Mouse (Mus musculus) kidney, embryonic 16.5 days (tissue): ENCODE data around the gene Exoc2. TPM values are rescaled to one million over a fixed set of nuclear protein-coding genes. Genes with fewer than 3 reads are reported as not detected.

Experiments
- ATAC-seq: fragments of 200-750 bp; cut with Nextera tagmentation; 2 replicates; pipeline ENCODE4 v1.8.0; 2017; ENCODE audit warnings: moderate TSS enrichment; ENCODE audit not compliant: low FRiP score, low TSS enrichment
- H3K27ac ChIP-seq: fragments of 300-500 bp; sonication (generic); 2 replicates; pipeline ENCODE4 v1.5.1; 2014; ENCODE audit warnings: low read length
- H3K27me3 ChIP-seq: fragments of 300-500 bp; sonication (generic); 2 replicates; pipeline ENCODE4 v1.6.1; 2014; ENCODE audit warnings: low read length, control low read depth, mixed read lengths; ENCODE audit not compliant: insufficient read depth
- H3K36me3 ChIP-seq: fragments of 300-500 bp; sonication (generic); 2 replicates; pipeline ENCODE4 v1.6.1; 2014; ENCODE audit warnings: low read length, control low read depth, mixed read lengths; ENCODE audit not compliant: insufficient read depth
- H3K4me1 ChIP-seq: fragments of 300-500 bp; sonication (generic); 2 replicates; pipeline ENCODE4 v1.6.1; 2014; ENCODE audit warnings: low read length, control low read depth, mixed read lengths; ENCODE audit not compliant: insufficient read depth
- H3K4me2 ChIP-seq: fragments of 300-500 bp; sonication (generic); replicated peaks from 2 replicates; pipeline ENCODE4 v1.6.1; 2014; ENCODE audit warnings: low read depth, low read length
- H3K4me3 ChIP-seq: fragments of 300-500 bp; sonication (generic); 2 replicates; pipeline ENCODE4 v1.5.1; 2014; ENCODE audit warnings: mild to moderate bottlenecking, low read length
- H3K9ac ChIP-seq: fragments of 300-500 bp; sonication (generic); replicated peaks from 2 replicates; pipeline ENCODE4 v1.6.1; 2014; ENCODE audit warnings: low read length
- H3K9me3 ChIP-seq: fragments of 300-500 bp; sonication (generic); 2 replicates; pipeline ENCODE4 v1.6.1; 2016; ENCODE audit warnings: low read length, control low read depth
- WGBS: fragments of 180-500 bp; shearing (Covaris S2); extraction: QIAGEN DNeasy Blood & Tissue Kit; methylation state at CpG from one replicate; pipeline ENCODE4 v1.1.7; 2014; 5-methylcytosine and 5-hydroxymethylcytosine counted together
- polyA plus RNA-seq: library from polyadenylated mRNA; unstranded; fragments of >200 nt; fragmentation: Nextera tagmentation; extraction: Ambion mirVana; gene quantifications from 2 replicates; pipeline ENCODE4 v1.2.1, GENCODE M21; 2015

Exoc2 gene
- polyA plus RNA-seq, 1 experiment from 2014 or later, result 28.1 TPM

- Histone ChIP-seq H3K4me2 (no peak overlapping the region), H3K4me3 (no peak overlapping the region), H3K36me3 (no peaks in the 10 kb centered on the region), H3K27me3 (no peaks in the 10 kb centered on the region), H3K4me1 (0 out of 2 replicates have a peak, but pooled peaks cover 6% of the 10 kb centered on the region), H3K9me3 (no peaks in the 10 kb centered on the region), H3K27ac (no peak overlapping the region), H3K9ac (no peak overlapping the region)
- ATAC-seq, result no peak
These were observed 60.1 kb downstream of the Exoc2 start for GRCm38 (mm10) chr13:30913757-30914156.

- Histone ChIP-seq H3K4me3 (no peak overlapping the region), H3K27me3 (no peaks in the 10 kb centered on the region), H3K27ac (no peak overlapping the region), H3K4me1 (0 out of 2 replicates have a peak, but pooled peaks cover 6% of the 10 kb centered on the region), H3K4me2 (no peak overlapping the region), H3K9ac (no peak overlapping the region), H3K36me3 (no peaks in the 10 kb centered on the region), H3K9me3 (no peaks in the 10 kb centered on the region)
- WGBS, result 7% methylated on average over 4 of the region's 4 CpGs
- ATAC-seq, result peak; percentile 57
These were observed 60.9 kb downstream of the Exoc2 start for GRCm38 (mm10) chr13:30913028-30913427.

DNA sequence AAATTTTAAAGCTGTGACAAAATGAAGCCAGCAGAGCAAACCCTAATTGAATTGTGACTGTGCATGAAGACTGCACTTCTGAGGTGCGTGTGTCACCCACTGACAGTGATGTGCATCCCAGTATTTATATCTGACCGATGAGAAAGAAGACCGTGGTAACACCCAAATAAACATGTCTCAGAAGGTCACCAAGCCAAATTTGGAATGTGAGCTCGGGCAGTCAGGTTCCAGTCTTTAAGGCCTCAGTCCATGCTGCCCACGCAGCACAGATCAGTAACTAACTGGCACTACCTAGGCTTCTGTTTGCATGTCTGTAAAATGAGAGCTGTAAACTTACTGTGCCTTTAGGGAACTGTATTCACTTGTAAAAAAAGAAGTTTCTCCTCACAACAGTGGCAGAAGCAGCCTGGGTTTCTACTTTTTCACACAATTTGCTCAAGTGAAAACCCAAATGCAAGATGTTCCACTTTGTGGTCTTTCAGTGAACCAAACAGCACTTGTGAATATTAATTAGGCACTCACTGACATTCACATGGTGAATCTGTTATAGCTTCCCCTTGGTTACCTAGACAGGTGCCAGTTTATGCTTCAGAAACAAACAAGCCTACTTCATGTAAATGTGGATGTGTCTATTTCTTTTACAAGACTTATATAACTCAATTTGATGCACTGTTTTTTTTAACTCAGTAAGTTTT, 61.8 kb downstream of the Exoc2 start:
- H3K4me3 ChIP-seq, result no peak overlapping the region
- H3K9me3 ChIP-seq, result no peaks in the 10 kb centered on the region
- no peak overlapping the region for H3K9ac ChIP-seq
- ATAC-seq, result no peak
- H3K27ac ChIP-seq, result no peak overlapping the region
- H3K4me2 ChIP-seq, result no peak overlapping the region
- 52% methylated on average over 5 of the region's 5 CpGs for WGBS
- H3K27me3 ChIP-seq, result no peaks in the 10 kb centered on the region
- H3K36me3 ChIP-seq, result no peaks in the 10 kb centered on the region
- 0 out of 2 replicates have a peak, but pooled peaks cover 6% of the 10 kb centered on the region for H3K4me1 ChIP-seq

- no peak overlapping the region for H3K27ac ChIP-seq
- WGBS, result 82% methylated on average over 5 of the region's 5 CpGs
These were observed 63.0 kb downstream of the Exoc2 start for GRCm38 (mm10) chr13:30910889-30911288.

DNA sequence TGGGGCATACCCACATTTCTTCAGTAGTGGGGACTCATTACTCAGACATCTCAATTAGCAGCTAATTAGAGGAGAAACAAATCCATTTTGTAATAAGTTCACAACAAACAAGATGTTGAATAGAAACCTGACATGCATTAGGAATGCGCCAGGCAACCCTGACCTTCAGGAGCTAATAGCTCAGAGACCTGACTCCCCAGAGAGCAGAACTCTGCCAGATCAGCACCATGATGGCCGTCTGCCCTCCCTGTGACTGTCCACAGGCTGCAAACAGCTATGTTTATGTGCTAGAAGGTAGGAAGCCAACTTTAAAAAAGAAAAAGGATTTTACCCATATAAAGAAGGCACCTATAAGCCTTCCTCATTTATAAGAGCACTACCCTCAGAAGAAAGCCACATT, 71.6 kb downstream of the Exoc2 start:
- no peak overlapping the region for H3K9ac ChIP-seq
- no peaks in the 10 kb centered on the region for H3K4me1 ChIP-seq
- no peak overlapping the region for H3K4me2 ChIP-seq
- ATAC-seq, result no peak
- H3K36me3 ChIP-seq, result peaks cover 4% of the 10 kb centered on the region; the same call in 1 of the 2 replicates
- H3K27me3 ChIP-seq, result no peaks in the 10 kb centered on the region
- H3K27ac ChIP-seq, result no peak overlapping the region
- no peak overlapping the region for H3K4me3 ChIP-seq
- no peaks in the 10 kb centered on the region for H3K9me3 ChIP-seq
- WGBS, result 71% methylated on average over 2 of the region's 2 CpGs

More at GRCm38 (mm10) chr13:30910889-30911288, 63.0 kb downstream of the Exoc2 start:
- Histone ChIP-seq H3K9me3 (no peaks in the 10 kb centered on the region), H3K4me2 (no peak overlapping the region), H3K4me1 (0 out of 2 replicates have a peak, but pooled peaks cover 6% of the 10 kb centered on the region), H3K36me3 (no peaks in the 10 kb centered on the region), H3K9ac (no peak overlapping the region), H3K27me3 (no peaks in the 10 kb centered on the region), H3K4me3 (no peak overlapping the region)
- no peak for ATAC-seq

DNA sequence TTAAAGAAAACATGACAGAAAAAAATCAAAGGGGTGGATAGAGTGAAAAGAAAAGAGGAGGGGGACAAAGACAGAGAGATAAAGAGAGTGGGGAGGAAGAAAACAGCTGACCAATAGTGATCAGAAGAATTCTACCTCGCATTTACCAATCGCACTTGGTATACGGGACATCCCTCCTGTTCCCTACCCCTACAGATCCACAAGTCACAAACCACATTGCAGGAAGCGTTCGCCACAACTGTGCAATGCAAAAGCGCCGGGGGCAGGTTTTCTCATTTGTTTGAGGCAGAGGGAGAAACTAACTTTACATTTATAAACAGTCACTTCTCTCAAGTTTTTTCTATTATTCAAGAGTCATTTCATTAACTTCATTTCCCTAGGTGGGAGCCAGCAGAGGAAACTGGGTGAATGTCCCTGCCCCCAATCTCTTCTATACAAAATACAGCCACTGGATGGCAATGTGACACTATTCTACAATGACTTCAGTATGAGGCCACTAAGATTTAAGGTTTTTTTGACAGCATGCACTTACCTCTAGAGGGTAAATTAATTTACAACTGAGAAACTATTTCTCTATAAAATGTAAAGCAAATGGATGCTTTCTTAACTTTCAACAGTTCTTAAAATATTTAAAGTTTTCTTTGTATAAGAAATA, 72.4 kb downstream of the Exoc2 start:
- H3K9ac ChIP-seq, result no peak overlapping the region
- H3K9me3 ChIP-seq, result no peaks in the 10 kb centered on the region
- H3K27me3 ChIP-seq, result no peaks in the 10 kb centered on the region
- no peak overlapping the region for H3K4me3 ChIP-seq
- H3K36me3 ChIP-seq, result peaks cover 4% of the 10 kb centered on the region; the same call in 1 of the 2 replicates
- H3K4me2 ChIP-seq, result no peak overlapping the region
- no peak for ATAC-seq
- 93% methylated on average over 7 of the region's 7 CpGs for WGBS
- H3K27ac ChIP-seq, result no peak overlapping the region
- H3K4me1 ChIP-seq, result no peaks in the 10 kb centered on the region

- WGBS, result 67% methylated on average over 6 of the region's 6 CpGs
- no peak for ATAC-seq
- H3K4me2 ChIP-seq, result no peak overlapping the region
- no peak overlapping the region for H3K9ac ChIP-seq
- H3K4me1 ChIP-seq, result no peaks in the 10 kb centered on the region
- no peak overlapping the region for H3K4me3 ChIP-seq
- no peaks in the 10 kb centered on the region for H3K9me3 ChIP-seq
- H3K27ac ChIP-seq, result no peak overlapping the region
- no peaks in the 10 kb centered on the region for H3K27me3 ChIP-seq
- 0 out of 2 replicates have a peak, but pooled peaks cover 6% of the 10 kb centered on the region for H3K36me3 ChIP-seq
These were observed 79.8 kb downstream of the Exoc2 start for GRCm38 (mm10) chr13:30894015-30894634.

- Histone ChIP-seq H3K27ac (no peak overlapping the region), H3K9ac (no peak overlapping the region), H3K4me2 (no peak overlapping the region), H3K36me3 (0 out of 2 replicates have a peak, but pooled peaks cover 6% of the 10 kb centered on the region), H3K27me3 (no peaks in the 10 kb centered on the region), H3K9me3 (no peaks in the 10 kb centered on the region), H3K4me1 (no peaks in the 10 kb centered on the region), H3K4me3 (no peak overlapping the region)
- ATAC-seq, result no peak
- 45% methylated on average over 4 of the region's 4 CpGs for WGBS
These were observed 81.6 kb downstream of the Exoc2 start for GRCm38 (mm10) chr13:30892315-30892714.

DNA sequence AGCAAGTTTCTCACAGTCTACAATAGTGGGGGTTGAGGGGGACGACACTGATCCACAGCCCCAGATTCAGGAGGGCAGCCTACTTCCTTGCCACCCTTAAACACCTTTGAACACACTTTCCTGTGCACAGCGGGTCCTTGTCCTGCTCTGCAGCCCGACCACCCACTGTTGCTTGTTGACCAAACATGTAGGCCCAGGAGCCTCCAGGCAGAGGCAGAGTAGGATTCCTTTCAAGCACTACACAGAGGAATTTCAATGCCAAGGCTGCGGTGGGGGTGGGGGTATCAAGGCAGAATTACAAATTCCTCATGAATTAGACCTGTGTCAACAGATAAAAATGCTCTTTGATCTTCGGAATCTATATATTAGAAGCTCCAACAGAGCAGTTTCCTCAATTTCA, 82.7 kb downstream of the Exoc2 start:
- Histone ChIP-seq H3K4me3 (no peak overlapping the region), H3K36me3 (0 out of 2 replicates have a peak, but pooled peaks cover 6% of the 10 kb centered on the region), H3K4me2 (no peak overlapping the region), H3K27ac (no peak overlapping the region), H3K9ac (no peak overlapping the region), H3K27me3 (no peaks in the 10 kb centered on the region), H3K4me1 (no peaks in the 10 kb centered on the region), H3K9me3 (no peaks in the 10 kb centered on the region)
- 72% methylated on average over 5 of the region's 5 CpGs for WGBS
- no peak for ATAC-seq
